Mouse (Mus musculus) ES-E14 (cell line): ENCODE results near the gene Arhgef19. TPM values are rescaled to one million over a fixed set of nuclear protein-coding genes. Genes with fewer than 3 reads are reported as not detected.

Source experiments
- DNase-seq: peaks from one replicate; pipeline ENCODE4 v3.0.0-alpha.2; 2013; ENCODE audit warnings: low read depth, low spot score
- H3K27ac ChIP-seq: 2 replicates; pipeline ENCODE4 v1.5.1; 2012; ENCODE audit warnings: low read depth, mild to moderate bottlenecking, low read length, moderate library complexity, mixed read lengths; ENCODE audit not compliant: poor library complexity, insufficient read depth, severe bottlenecking
- H3K36me3 ChIP-seq: 2 replicates; pipeline ENCODE4 v1.6.1; 2012; ENCODE audit warnings: mild to moderate bottlenecking, low read length, moderate library complexity, mixed read lengths; ENCODE audit not compliant: control insufficient read depth, poor library complexity, insufficient read depth, severe bottlenecking
- H3K4me1 ChIP-seq, 2 experiments: fragments of 150-350 bp in 1 of 2; sonication (generic) in 1 of 2; 2 replicates each; pipeline ENCODE4 v1.6.1; 2012; ENCODE audit warnings: low read length in 2 of 2, mild to moderate bottlenecking in 1 of 2, mixed read lengths in 1 of 2; ENCODE audit not compliant: control insufficient read depth in 2 of 2, insufficient read depth in 2 of 2, poor library complexity in 1 of 2
- H3K4me3 ChIP-seq, 2 experiments: fragments of 150-350 bp in 1 of 2; sonication (generic) in 1 of 2; 2 replicates each; pipeline ENCODE4 v1.5.1; 2012; ENCODE audit warnings: low read length in 2 of 2, low read depth in 1 of 2, mild to moderate bottlenecking in 1 of 2, mixed read lengths in 1 of 2; ENCODE audit not compliant: insufficient read depth in 1 of 2, poor library complexity in 1 of 2, severe bottlenecking in 1 of 2
- H3K9ac ChIP-seq: 2 replicates; pipeline ENCODE4 v1.6.1; 2012; ENCODE audit warnings: low read depth, mild to moderate bottlenecking, low read length, mixed read lengths; ENCODE audit not compliant: poor library complexity, insufficient read depth, severe bottlenecking
- H3K9me3 ChIP-seq: fragments of 150-350 bp; sonication (generic); 2 replicates; pipeline ENCODE4 v1.6.1; 2012; ENCODE audit warnings: low read depth, mild to moderate bottlenecking, low read length; ENCODE audit not compliant: control insufficient read depth, insufficient read depth
- CHD2 ChIP-seq: IDR thresholded peaks from 2 replicates; pipeline ENCODE4 v1.6.1; 2014; ENCODE audit warnings: mild to moderate bottlenecking, low read depth, low read length, inconsistent platforms
- HCFC1 ChIP-seq: IDR thresholded peaks from 2 replicates; pipeline ENCODE4 v1.6.1; 2012; ENCODE audit warnings: low read length, inconsistent platforms, borderline replicate concordance; ENCODE audit not compliant: insufficient read depth
- MAFK ChIP-seq: IDR thresholded peaks from 2 replicates; pipeline ENCODE4 v1.6.1; 2014; ENCODE audit warnings: mild to moderate bottlenecking, low read depth, low read length, inconsistent platforms; ENCODE audit not compliant: insufficient read depth
- ZC3H11A ChIP-seq: IDR thresholded peaks from 2 replicates; pipeline ENCODE4 v1.6.1; 2012; ENCODE audit warnings: low read depth, mild to moderate bottlenecking, inconsistent platforms, low read length, borderline replicate concordance
- ZNF384 ChIP-seq: IDR thresholded peaks from 2 replicates; pipeline ENCODE4 v1.6.1; 2012; ENCODE audit warnings: low read depth, low read length, inconsistent platforms
- in situ Hi-C, 2 experiments: fragments of 600-800 bp; cut with MboI; formaldehyde crosslinking; loops; one replicate each; pipeline ENCODE4 v1.15.1; 2025; ENCODE audit warnings: low sequenced_read_pairs in 2 of 2, inconsistent platforms in 1 of 2; ENCODE audit not compliant: unreplicated experiment in 2 of 2
- total RNA-seq: library from RNA; depleted of rRNA; stranded (reverse); fragments of 300-350 nt; gene quantifications from 2 replicates; pipeline ENCODE4 v1.2.3, GENCODE M21; 2012

Gene Arhgef19
- total RNA-seq, 1 experiment: 1.7 TPM

DNA sequence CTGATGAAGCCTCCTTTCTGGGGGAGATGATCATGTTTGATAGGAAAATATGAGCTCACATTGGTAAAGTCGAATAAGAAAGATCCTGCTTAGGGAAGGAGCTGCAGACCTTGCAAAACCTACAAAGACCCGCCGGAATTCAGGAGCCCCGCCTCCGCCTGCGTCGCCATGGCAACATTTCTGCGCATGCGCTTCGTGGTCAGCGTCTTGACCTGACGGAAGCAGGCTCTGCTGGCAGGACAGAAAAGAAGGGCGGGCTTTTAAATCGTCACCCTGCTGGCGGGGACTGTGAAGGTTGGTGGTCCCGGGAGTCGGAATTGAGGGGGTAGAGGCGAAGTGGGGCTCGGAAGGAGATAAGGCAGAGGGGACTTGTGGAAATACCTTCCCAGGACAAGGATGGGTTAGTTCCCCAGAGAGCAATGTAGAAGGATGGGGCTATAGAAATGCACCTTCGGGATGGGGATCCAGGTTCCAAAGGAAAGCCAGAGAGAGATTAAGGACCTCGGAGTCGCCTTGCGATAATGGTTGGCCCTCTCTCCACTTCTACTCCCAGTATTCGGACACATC, 25.4 kb upstream of the Arhgef19 start, which contains the start of gene Rsg1:
TSS of gene Rsg1 (plus strand) at position 187 of the 567 bp plus-strand sequence.
- Histone ChIP-seq H3K9ac (peak within 1 kb of the TSS; percentile 59), H3K4me1 (peaks cover 0 to 6% of the 10 kb centered on the region in 2 experiments; a peak in 1 of 4 replicates), H3K36me3 (no peaks in the 10 kb centered on the region), H3K27ac (no peak within 1 kb of the TSS), H3K4me3 (peak within 1 kb of the TSS; percentile 58 to 63), H3K9me3 (no peaks in the 10 kb centered on the region)
- no peak for TF ChIP-seq CHD2
- TF ChIP-seq ZC3H11A: no peak
- no peak for TF ChIP-seq MAFK
- no peak for TF ChIP-seq HCFC1
- no peak for TF ChIP-seq ZNF384
- in situ Hi-C loops: no loop called here
- DNase-seq: peak; percentile 92

DNA sequence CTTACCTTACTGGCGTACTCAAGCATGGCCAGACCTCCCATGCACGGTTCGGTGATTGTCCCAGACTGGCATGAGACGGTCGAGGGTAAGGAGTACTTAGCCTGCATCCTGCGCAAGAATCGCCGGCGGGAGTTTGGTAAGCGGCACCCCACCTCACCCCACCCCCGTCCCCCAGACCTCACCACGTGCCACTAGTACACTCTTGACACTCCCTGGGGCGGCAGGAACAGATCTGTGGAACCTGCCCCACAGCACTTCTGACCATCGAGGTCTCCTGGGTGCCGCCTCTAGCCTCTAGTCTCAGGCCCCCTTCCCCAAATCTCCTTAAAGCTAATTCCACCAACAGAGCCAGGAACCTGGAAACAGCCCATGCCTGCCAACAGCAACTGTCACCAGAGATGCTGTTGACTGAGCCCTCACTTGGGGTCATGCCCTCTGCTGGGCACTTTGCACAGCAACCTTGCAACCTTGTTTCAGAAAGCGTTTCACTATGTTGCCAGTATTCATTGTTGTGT, 24.9 kb upstream of the Arhgef19 start:
- H3K27ac ChIP-seq: no peak overlapping the region
- no peak for TF ChIP-seq HCFC1
- no peak for TF ChIP-seq CHD2
- no peak for TF ChIP-seq MAFK
- no peak for TF ChIP-seq ZC3H11A
- TF ChIP-seq ZNF384: no peak
- in situ Hi-C loops: no loop called here

DNA sequence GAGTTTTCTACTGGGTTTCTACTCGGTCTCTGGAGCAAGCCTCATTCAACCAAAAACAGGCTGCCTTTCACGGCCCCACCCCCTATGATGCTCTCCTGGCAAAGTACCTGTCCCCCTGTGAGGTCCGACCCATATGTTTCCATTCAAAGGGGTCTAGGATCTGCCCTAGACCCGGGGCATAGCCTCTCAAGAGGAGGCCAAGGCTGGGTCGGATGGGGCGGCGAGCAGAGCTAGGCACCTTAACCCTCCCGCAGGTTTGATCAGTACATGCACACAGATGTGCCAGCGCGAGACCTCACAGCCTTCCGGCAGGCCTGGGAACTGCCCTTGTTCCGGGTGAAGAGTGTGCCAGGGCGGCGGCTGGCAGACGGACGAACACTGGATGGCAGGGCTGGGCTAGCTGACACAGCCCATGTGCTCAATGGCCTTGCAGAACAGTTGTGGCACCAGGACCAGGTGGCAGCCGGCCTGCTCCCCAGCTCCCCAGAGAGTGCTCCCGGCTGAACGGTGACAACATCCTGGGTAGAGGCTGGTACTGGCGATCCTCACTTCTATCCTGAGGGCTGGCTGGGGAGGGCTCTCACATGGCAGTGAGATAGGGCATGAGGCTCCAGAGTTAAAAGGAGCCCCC, 19.6 kb upstream of the Arhgef19 start:
- H3K36me3 ChIP-seq: no peaks in the 10 kb centered on the region
- H3K9ac ChIP-seq: no peak overlapping the region
- H3K9me3 ChIP-seq: no peaks in the 10 kb centered on the region
- in situ Hi-C loops: no loop called here
- H3K4me1 ChIP-seq: peaks cover 0 to 4% of the 10 kb centered on the region in 2 experiments; a peak in 1 of 4 replicates
- no peak for DNase-seq
- peak overlapping the region; percentile 17 to 41; a peak in 3 of 4 replicates for H3K4me3 ChIP-seq
- no peak overlapping the region for H3K27ac ChIP-seq
- TF ChIP-seq ZC3H11A (no peak), MAFK (no peak), ZNF384 (no peak), HCFC1 (no peak), CHD2 (no peak)

More for the DNA sequence above, 24.9 kb upstream of the Arhgef19 start:
- H3K4me3 ChIP-seq: peak overlapping the region; percentile 58 to 63
- H3K4me1 ChIP-seq: peaks cover 0 to 6% of the 10 kb centered on the region in 2 experiments; a peak in 1 of 4 replicates
- no peaks in the 10 kb centered on the region for H3K9me3 ChIP-seq
- no peak for DNase-seq
- peak overlapping the region; percentile 59 for H3K9ac ChIP-seq
- H3K36me3 ChIP-seq: no peaks in the 10 kb centered on the region

DNA sequence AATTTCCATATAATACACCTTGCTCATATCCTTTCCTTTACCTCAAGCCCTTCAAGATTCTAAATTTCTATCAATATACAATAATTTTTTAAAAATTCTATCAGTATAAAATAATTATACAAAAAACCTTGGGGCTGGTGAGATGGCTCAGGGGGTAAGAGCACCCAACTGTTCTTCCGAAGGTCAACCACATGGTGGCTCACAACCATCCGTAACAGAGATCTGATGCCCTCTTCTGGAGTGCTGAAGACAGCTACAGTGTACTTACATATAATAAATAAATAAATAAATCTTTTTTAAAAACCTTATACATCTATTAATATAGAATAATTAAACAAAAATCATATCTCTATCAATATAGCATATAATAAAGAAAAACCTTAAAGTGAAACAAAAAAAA, 17.5 kb upstream of the Arhgef19 start:
- H3K9me3 ChIP-seq: no peaks in the 10 kb centered on the region
- no peaks in the 10 kb centered on the region for H3K36me3 ChIP-seq
- peaks cover 0 to 4% of the 10 kb centered on the region in 2 experiments; a peak in 1 of 4 replicates for H3K4me1 ChIP-seq
- H3K9ac ChIP-seq: no peak overlapping the region
- DNase-seq: no peak
- no peak overlapping the region for H3K27ac ChIP-seq
- in situ Hi-C loops: no loop called here
- H3K4me3 ChIP-seq: no peak overlapping the region
- no peak for TF ChIP-seq ZNF384
- TF ChIP-seq ZC3H11A: no peak
